Mouse (Mus musculus) myocyte (in vitro differentiated cells): ENCODE data around the gene H13. TPM values are rescaled to one million over a fixed set of nuclear protein-coding genes. Genes with fewer than 3 reads are reported as not detected.

Experiments used
- H3K27me3 ChIP-seq: one replicate; pipeline ENCODE4 v1.6.1; 2011; ENCODE audit not compliant: control insufficient read depth, insufficient read depth, insufficient read length
- H3K36me3 ChIP-seq: one replicate; pipeline ENCODE4 v1.6.1; 2011; ENCODE audit not compliant: control insufficient read depth, insufficient read depth
- H3K4me2 ChIP-seq: one replicate; pipeline ENCODE4 v1.6.1; 2011; ENCODE audit warnings: low read depth, control low read depth
- H3K4me3 ChIP-seq: one replicate; pipeline ENCODE4 v1.5.1; 2011; ENCODE audit warnings: mild to moderate bottlenecking, control low read depth, moderate library complexity
- H3K79me2 ChIP-seq: one replicate; pipeline ENCODE4 v1.6.1; 2011; ENCODE audit not compliant: control insufficient read depth, insufficient read depth
- H3ac ChIP-seq: one replicate; pipeline ENCODE4 v1.6.1; 2011; ENCODE audit not compliant: control insufficient read depth, insufficient read length
- CEBPB ChIP-seq: IDR thresholded peaks from 2 replicates; pipeline ENCODE4 v1.6.1; 2011; ENCODE audit warnings: mild to moderate bottlenecking, moderate library complexity; ENCODE audit not compliant: poor library complexity, insufficient read depth, severe bottlenecking
- E2F4 ChIP-seq: IDR thresholded peaks from one replicate; pipeline ENCODE4 v1.6.1; 2011; ENCODE audit warnings: mild to moderate bottlenecking, control low read depth, moderate library complexity; ENCODE audit not compliant: insufficient read depth
- MAX ChIP-seq: IDR thresholded peaks from one replicate; pipeline ENCODE4 v1.6.1; 2011; ENCODE audit warnings: low read depth, mild to moderate bottlenecking, control low read depth
- MYOD1 ChIP-seq, 3 experiments: IDR thresholded peaks; one replicate each; pipeline ENCODE4 v1.6.1; 2011; ENCODE audit warnings: control low read depth in 2 of 3, low read depth in 2 of 3, mild to moderate bottlenecking in 2 of 3, moderate library complexity in 1 of 3; ENCODE audit not compliant: insufficient read length in 2 of 3, control insufficient read depth in 1 of 3
- MYOG ChIP-seq, 3 experiments: IDR thresholded peaks; one replicate each; pipeline ENCODE4 v1.6.1; 2011; ENCODE audit warnings: control low read depth in 2 of 3, low read depth in 2 of 3, mild to moderate bottlenecking in 2 of 3; ENCODE audit not compliant: insufficient read length in 2 of 3, control insufficient read depth in 1 of 3, insufficient read depth in 1 of 3
- POLR2A ChIP-seq: IDR thresholded peaks from one replicate; pipeline ENCODE4 v1.6.1; 2011; ENCODE audit warnings: low read depth, mild to moderate bottlenecking, control low read depth, moderate library complexity; ENCODE audit not compliant: insufficient read length
- POLR2AphosphoS2 ChIP-seq: IDR thresholded peaks from one replicate; pipeline ENCODE4 v1.6.1; 2011; ENCODE audit warnings: low read depth, control low read depth; ENCODE audit not compliant: insufficient read length
- REST ChIP-seq: IDR thresholded peaks from one replicate; pipeline ENCODE4 v1.6.1; 2011; ENCODE audit warnings: mild to moderate bottlenecking, control low read depth, moderate library complexity; ENCODE audit not compliant: insufficient read depth, insufficient read length
- SRF ChIP-seq: IDR thresholded peaks from one replicate; pipeline ENCODE4 v1.6.1; 2011; ENCODE audit warnings: low read depth; ENCODE audit not compliant: control insufficient read depth, insufficient read length
- TCF12 ChIP-seq: IDR thresholded peaks from one replicate; pipeline ENCODE4 v1.6.1; 2011; ENCODE audit warnings: mild to moderate bottlenecking, control low read depth; ENCODE audit not compliant: poor library complexity, insufficient read depth, severe bottlenecking
- TCF3 ChIP-seq: IDR thresholded peaks from one replicate; pipeline ENCODE4 v1.6.1; 2011; ENCODE audit warnings: low read depth, control low read depth; ENCODE audit not compliant: insufficient read length
- USF1 ChIP-seq: IDR thresholded peaks from one replicate; pipeline ENCODE4 v1.6.1; 2011; ENCODE audit warnings: low read depth, mild to moderate bottlenecking, control low read depth, moderate library complexity
- polyA plus RNA-seq: library from polyadenylated mRNA; unstranded; fragments of >200 nt; fragmentation: generic; extraction: Trizol; gene quantifications from one replicate; pipeline ENCODE4 v1.2.1, GENCODE M21; 2012; ENCODE audit warnings: missing spikeins

H13 gene
- polyA plus RNA-seq, 1 experiment: 190 TPM

GRCm38 (mm10) chr2:152723651-152724331 lies 54.5 kb downstream of the H13 start:
- H3K79me2 ChIP-seq: no peaks in the 10 kb centered on the region

GRCm38 (mm10) chr2:152724332-152724723 lies 55.1 kb downstream of the H13 start:
- Histone ChIP-seq H3K79me2 (no peaks in the 10 kb centered on the region), H3ac (no peak overlapping the region), H3K36me3 (no peaks in the 10 kb centered on the region), H3K4me2 (no peak overlapping the region), H3K4me3 (no peak overlapping the region), H3K27me3 (no peaks in the 10 kb centered on the region)
- TF ChIP-seq REST (no peak), TCF3 (no peak), SRF (no peak), USF1 (no peak), MYOD1 (IDR thresholded peaks at IDR 0.05; ENCODE audit: control insufficient read depth in 1 of 3, insufficient read length in 2 of 3, low read depth in 2 of 3) (no peak), MAX (no peak), POLR2AphosphoS2 (no peak), TCF12 (no peak), MYOG (IDR thresholded peaks at IDR 0.05; ENCODE audit: control insufficient read depth in 1 of 3, insufficient read depth in 1 of 3, insufficient read length in 2 of 3, low read depth in 2 of 3) (no peak), CEBPB (no peak), E2F4 (no peak), POLR2A (no peak)

More at GRCm38 (mm10) chr2:152723651-152724331, 54.5 kb downstream of the H13 start:
- Histone ChIP-seq H3K36me3 (no peaks in the 10 kb centered on the region), H3K4me2 (no peak overlapping the region), H3K4me3 (no peak overlapping the region), H3K27me3 (no peaks in the 10 kb centered on the region), H3ac (no peak overlapping the region)
- TF ChIP-seq TCF12: no peak

- Histone ChIP-seq H3K4me2 (no peak overlapping the region), H3K27me3 (no peaks in the 10 kb centered on the region)
Observed at GRCm38 (mm10) chr2:152725178-152725750, 56.0 kb downstream of the H13 start.

GRCm38 (mm10) chr2:152726213-152726612 lies 57.0 kb downstream of the H13 start:
- Histone ChIP-seq H3K4me3 (no peak overlapping the region), H3K27me3 (no peaks in the 10 kb centered on the region), H3K36me3 (no peaks in the 10 kb centered on the region), H3K79me2 (no peaks in the 10 kb centered on the region), H3K4me2 (no peak overlapping the region), H3ac (no peak overlapping the region)
- TF ChIP-seq SRF (no peak), TCF12 (no peak), TCF3 (no peak), USF1 (no peak), POLR2A (no peak), MYOD1 (IDR thresholded peaks at IDR 0.05; ENCODE audit: control insufficient read depth in 1 of 3, insufficient read length in 2 of 3, low read depth in 2 of 3) (no peak), MAX (no peak), REST (no peak), POLR2AphosphoS2 (no peak), E2F4 (no peak), MYOG (IDR thresholded peaks at IDR 0.05; ENCODE audit: control insufficient read depth in 1 of 3, insufficient read depth in 1 of 3, insufficient read length in 2 of 3, low read depth in 2 of 3) (no peak), CEBPB (no peak)

More at GRCm38 (mm10) chr2:152725178-152725750, 56.0 kb downstream of the H13 start:
- TF ChIP-seq CEBPB (no peak), POLR2A (no peak), POLR2AphosphoS2 (no peak), SRF (no peak), MYOD1 (IDR thresholded peaks at IDR 0.05; ENCODE audit: control insufficient read depth in 1 of 3, insufficient read length in 2 of 3, low read depth in 2 of 3) (no peak), MAX (no peak), TCF3 (no peak), REST (no peak), USF1 (no peak)
- Histone ChIP-seq H3K4me3 (no peak overlapping the region), H3ac (no peak overlapping the region), H3K79me2 (no peaks in the 10 kb centered on the region), H3K36me3 (no peaks in the 10 kb centered on the region)

GRCm38 (mm10) chr2:152726751-152727335 lies 57.6 kb downstream of the H13 start:
- Histone ChIP-seq H3K4me2 (peak overlapping the region; percentile 84), H3K4me3 (peak overlapping the region; percentile 3), H3K79me2 (no peaks in the 10 kb centered on the region), H3K27me3 (no peaks in the 10 kb centered on the region), H3ac (no peak overlapping the region), H3K36me3 (no peaks in the 10 kb centered on the region)
- TF ChIP-seq E2F4 (no peak), CEBPB (peak; percentile 92), REST (no peak), MYOG (IDR thresholded peaks at IDR 0.05; ENCODE audit: control insufficient read depth in 1 of 3, insufficient read depth in 1 of 3, insufficient read length in 2 of 3, low read depth in 2 of 3) (peak in 1 of 3 experiments; percentile 61), MAX (no peak), USF1 (peak; percentile 79), MYOD1 (IDR thresholded peaks at IDR 0.05; ENCODE audit: control insufficient read depth in 1 of 3, insufficient read length in 2 of 3, low read depth in 2 of 3) (peak in 2 of 3 experiments; percentile 18 to 52), TCF12 (no peak), SRF (no peak)
